Mouse (Mus musculus) ES-Bruce4 (cell line): ENCODE data around the gene Mrpl58.

Experiments
- CTCF ChIP-seq: IDR thresholded peaks from one replicate; pipeline ENCODE4 v1.8.1; 2011; ENCODE audit warnings: low read depth, low read length
- POLR2A ChIP-seq: IDR thresholded peaks from one replicate; pipeline ENCODE4 v1.8.1; 2011; ENCODE audit warnings: low read length; ENCODE audit not compliant: insufficient read depth

GRCm38 (mm10) chr11:115403338-115404124, at the start of gene Mrpl58:
- no peak for TF ChIP-seq CTCF
- no peak for TF ChIP-seq POLR2A
